Mouse (Mus musculus): ENCODE measurements at regions not wholly inside any gene's neighbourhood (a gene's known extent, or its start where the extent isn't known, plus 50 kb on each side); places are given as distances from the start of the nearest gene placed in this dataset.
"Not testable (repeated sequence)": the region's sequence is repeated elsewhere in the genome, so short reads cannot be mapped to it uniquely, and the experiment has no call there.

DNA sequence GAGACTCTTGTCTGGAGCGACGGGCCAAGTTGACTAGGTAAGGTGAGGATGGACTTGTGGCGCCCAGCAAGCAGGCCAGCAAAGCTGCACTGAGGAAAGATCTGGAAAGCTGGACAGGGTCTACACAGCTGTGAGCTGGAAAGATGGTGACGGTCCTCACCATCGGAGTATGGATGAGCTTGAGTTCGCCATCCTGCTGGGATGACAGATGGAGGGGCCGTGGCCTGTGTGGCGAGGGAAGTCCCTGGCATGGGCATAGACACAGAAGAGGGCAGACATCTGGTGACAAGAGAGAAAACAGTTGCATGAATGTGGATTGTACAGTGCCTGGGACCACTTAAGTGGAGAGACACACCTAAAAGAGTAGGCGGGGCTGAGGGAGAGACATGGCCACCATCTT is 57.6 kb downstream of the Tmem270 start:
- DNase-seq: no peak

- no peak for DNase-seq
Observed at GRCm38 (mm10) chr5:134848571-134848970, 58.0 kb downstream of the Tmem270 start.

GRCm38 (mm10) chr5:134845416-134845815 is 61.1 kb downstream of the Tmem270 start:
- no peak for DNase-seq

DNA sequence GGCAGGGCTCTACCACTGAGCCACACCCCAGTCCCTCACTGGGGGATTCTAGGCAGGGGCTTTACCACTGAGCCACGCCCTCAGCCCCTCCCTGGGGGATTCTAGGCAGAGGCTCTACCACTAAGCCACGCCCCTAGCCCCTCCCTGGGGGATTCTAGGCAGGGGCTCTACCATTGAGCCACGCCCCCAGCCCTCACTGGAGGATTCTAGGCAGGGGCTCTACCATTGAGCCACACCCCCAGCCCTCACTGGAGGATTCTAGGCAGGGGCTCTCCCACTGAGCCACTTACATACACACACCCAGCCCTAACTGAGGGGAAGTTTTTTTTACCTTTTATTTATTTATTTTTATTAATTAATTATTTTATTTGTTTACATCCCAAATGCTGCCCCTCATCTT is 62.3 kb downstream of the Tmem270 start:
- not testable (repeated sequence) for DNase-seq

DNA sequence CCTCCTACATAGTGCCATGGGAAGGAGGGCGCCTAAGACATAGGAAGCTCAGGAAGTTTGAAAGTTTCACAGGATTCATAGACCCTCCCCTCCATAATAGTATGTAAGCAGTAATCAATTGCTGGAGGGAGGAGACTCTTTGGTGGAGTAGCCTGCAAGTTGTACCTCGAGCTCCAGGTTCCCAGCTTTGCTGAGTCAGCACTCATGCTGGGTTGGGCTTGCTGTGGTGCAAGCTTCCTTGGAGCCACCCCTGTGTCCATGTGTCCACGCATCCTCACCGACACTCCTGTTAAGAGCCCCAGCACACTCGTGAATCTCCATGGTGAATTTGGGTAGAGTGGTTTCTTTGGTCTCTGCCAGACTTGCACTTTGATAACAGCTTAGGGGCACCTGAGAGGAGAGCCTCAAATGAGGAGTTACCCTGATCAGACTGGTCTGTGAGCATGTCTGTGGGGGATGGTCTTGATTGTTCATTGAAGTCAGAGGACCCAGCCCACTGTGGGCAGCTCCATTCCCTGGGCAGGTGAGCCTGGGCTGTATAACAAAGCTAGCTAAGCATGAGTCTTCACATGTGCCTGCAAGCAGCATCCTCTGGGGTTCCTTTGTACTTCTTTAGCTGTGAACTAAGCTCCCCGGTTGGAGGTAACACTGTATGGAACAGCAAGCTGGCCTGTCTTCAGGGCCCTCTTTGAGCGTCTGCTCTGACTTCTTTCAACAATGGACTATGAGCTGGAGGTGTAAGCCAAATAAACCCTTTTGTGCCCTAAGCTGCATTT is 65.1 kb downstream of the Tmem270 start:
- no peak for DNase-seq

GRCm38 (mm10) chr5:134836489-134836888 is 70.0 kb downstream of the Tmem270 start:
- DNase-seq: no peak

- DNase-seq: no peak
Observed at GRCm38 (mm10) chr5:134832896-134833295, 73.6 kb downstream of the Tmem270 start.

GRCm38 (mm10) chr5:134817671-134818070 is 70.5 kb upstream of the Eln start:
- no peak for DNase-seq

GRCm38 (mm10) chr5:134809121-134809520 is 62.0 kb upstream of the Eln start:
- DNase-seq: no peak

DNA sequence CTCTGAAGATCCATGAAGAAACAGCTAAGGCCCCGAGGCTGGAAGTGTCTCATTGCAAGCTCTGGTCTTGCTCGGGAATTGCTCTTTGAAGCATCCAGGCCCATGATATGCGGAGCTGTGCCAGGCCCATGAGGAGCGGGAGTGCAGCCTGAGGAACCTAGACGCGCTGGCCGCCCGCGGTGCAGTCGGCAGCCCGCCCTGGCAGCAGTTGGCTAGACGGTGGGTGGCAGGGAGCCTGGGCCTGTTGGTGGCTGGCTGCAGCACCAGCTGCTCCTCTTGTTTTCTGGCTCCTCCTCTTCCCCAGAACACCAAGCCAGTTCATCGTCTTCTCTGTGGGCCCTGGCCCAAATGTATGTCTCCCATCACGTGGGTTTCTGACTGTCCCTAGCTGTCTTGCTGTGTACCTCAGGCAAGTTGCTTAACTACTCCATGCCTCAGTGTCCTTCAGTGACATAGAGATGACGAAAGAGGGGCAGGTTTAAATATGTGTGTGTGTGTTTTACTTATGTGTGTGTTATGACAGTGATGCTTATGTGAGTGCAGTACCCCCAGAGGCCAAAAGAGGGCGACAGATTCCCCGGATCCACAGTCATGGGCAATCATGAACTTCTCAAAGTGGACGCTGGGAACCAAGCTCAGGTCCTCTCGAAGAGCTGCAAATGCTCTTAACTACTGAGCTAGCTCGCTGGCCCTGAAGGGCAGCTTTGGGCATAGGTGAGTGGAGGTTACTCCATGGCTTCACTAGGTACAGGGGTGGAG is 57.3 kb upstream of the Eln start:
- DNase-seq: peak; percentile 3

DNA sequence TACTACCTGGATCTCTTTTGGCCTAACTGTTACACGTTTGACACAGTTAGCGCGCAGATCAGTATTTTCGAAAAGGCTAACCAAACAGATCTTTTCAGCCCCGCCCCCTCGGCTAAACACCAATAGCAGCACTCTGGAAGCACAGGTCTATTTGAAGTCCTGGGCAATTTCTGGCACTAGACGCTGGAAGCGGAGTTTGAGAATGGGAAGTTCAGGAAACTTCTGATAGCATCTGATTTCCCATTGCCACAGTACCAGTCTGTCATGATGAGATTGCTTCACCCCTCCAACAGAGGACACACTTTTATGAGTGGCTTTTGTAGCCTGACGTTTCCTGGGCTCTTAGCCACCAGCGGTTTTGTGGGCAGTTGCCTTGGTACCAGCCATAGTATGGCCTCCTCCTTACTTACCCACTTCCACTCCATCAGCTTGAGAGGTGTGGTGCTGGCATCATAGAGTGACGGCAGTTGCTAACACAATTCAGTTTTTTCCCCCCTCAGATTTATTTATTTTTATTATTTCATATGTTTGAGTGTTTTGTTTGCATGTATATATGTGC is 55.1 kb upstream of the Eln start:
- DNase-seq: no peak

DNA sequence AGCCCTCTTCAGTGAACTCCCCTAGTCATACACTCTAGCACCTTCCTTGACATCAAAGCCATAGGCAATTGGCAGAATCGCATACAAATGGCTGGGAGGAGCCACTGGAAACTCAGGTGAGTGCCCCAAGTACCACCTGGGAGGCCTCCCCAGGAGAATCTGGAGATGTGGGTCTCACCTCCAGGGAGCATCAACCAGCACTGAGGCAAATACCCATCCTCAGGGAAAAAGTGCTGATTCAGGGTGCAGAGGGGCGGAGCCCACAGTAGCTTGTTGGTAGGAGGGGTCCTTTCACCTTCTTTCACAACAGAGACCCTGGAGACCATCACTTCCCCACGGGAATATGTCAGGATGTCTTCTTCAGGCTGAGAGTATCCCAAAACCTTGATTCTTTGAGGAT is 53.4 kb upstream of the Eln start:
- DNase-seq: no peak

- DNase-seq: no peak
Observed at GRCm38 (mm10) chr5:134799911-134800310, 52.8 kb upstream of the Eln start.

- DNase-seq: no peak
Observed at GRCm38 (mm10) chr5:134797688-134798094, 50.6 kb upstream of the Eln start.
